Mouse (Mus musculus): ENCODE measurements at regions not wholly inside any gene's neighbourhood (a gene's known extent, or its start where the extent isn't known, plus 50 kb on each side); places are given as distances from the start of the nearest gene placed in this dataset.
"Not testable (repeated sequence)": the region's sequence is repeated elsewhere in the genome, so short reads cannot be mapped to it uniquely, and the experiment has no call there.

- peak; percentile 87 for DNase-seq
Measured at GRCm38 (mm10) chr17:91733927-91734324, 641.1 kb upstream of the Nrxn1 start.

GRCm38 (mm10) chr17:91733174-91733926, 640.5 kb upstream of the Nrxn1 start:
- DNase-seq, result no peak

- no peak for DNase-seq
Measured at GRCm38 (mm10) chr17:91710412-91710811, 617.5 kb upstream of the Nrxn1 start.

- no peak for DNase-seq
Measured at GRCm38 (mm10) chr17:91691063-91691462, 598.2 kb upstream of the Nrxn1 start.

- no peak for DNase-seq
Measured at GRCm38 (mm10) chr17:91657449-91657848, 564.6 kb upstream of the Nrxn1 start.

- DNase-seq, result no peak
Measured at GRCm38 (mm10) chr17:91657036-91657435, 564.2 kb upstream of the Nrxn1 start.

- DNase-seq, result no peak
Measured at GRCm38 (mm10) chr17:91631915-91632314, 539.0 kb upstream of the Nrxn1 start.

GRCm38 (mm10) chr17:91614175-91614574, 521.3 kb upstream of the Nrxn1 start:
- not testable (repeated sequence) for DNase-seq

GRCm38 (mm10) chr17:91589120-91589519, 496.2 kb upstream of the Nrxn1 start:
- no peak for DNase-seq

GRCm38 (mm10) chr17:91551058-91551691, 458.3 kb upstream of the Nrxn1 start:
- not testable (repeated sequence) for DNase-seq

- DNase-seq, result no peak
Measured at GRCm38 (mm10) chr17:91531488-91531887, 438.6 kb upstream of the Nrxn1 start.

- DNase-seq, result no peak
Measured at GRCm38 (mm10) chr17:91517256-91517655, 424.4 kb upstream of the Nrxn1 start.

Data from cerebellum, adult 9-11 months (tissue).